Mouse (Mus musculus) brown adipose tissue, adult 24 weeks (tissue): ENCODE measurements around the gene Olfr323. TPM values are rescaled to one million over a fixed set of nuclear protein-coding genes. Genes with fewer than 3 reads are reported as not detected.

Source experiments
- H3K27ac ChIP-seq: fragments of 200-500 bp; replicated peaks from 2 replicates; pipeline ENCODE4 v1.5.1; 2012; ENCODE audit warnings: low read depth, mild to moderate bottlenecking, low read length
- H3K4me1 ChIP-seq: fragments of 200-500 bp; 2 replicates; pipeline ENCODE4 v1.6.1; 2012; ENCODE audit warnings: low read length, mixed read lengths; ENCODE audit not compliant: control insufficient read depth, insufficient read depth, insufficient read length
- H3K4me3 ChIP-seq: fragments of 200-500 bp; 2 replicates; pipeline ENCODE4 v1.5.1; 2012; ENCODE audit warnings: low read depth, mild to moderate bottlenecking, low read length, moderate library complexity; ENCODE audit not compliant: insufficient read depth
- polyA plus RNA-seq: library from polyadenylated mRNA; stranded (reverse); fragments of >200 nt; gene quantifications from 2 replicates; pipeline ENCODE4 v1.2.4, GENCODE M21; 2012; ENCODE audit not compliant: missing spikeins, insufficient read depth, insufficient read length

Olfr323 gene
- polyA plus RNA-seq, 1 experiment, result not detected

- H3K27ac ChIP-seq, result no peak within 1 kb of the TSS
These were observed 14.3 kb downstream of the Olfr323 start, which contains the start of gene 2210407C18Rik for GRCm38 (mm10) chr11:58615975-58616374. 2210407C18Rik (minus strand) TSS chr11:58616075.

GRCm38 (mm10) chr11:58614526-58614925 lies 15.8 kb downstream of the Olfr323 start:
- H3K4me1 ChIP-seq, result no peaks in the 10 kb centered on the region
- no peak overlapping the region for H3K4me3 ChIP-seq

More at GRCm38 (mm10) chr11:58615975-58616374, 14.3 kb downstream of the Olfr323 start, which contains the start of gene 2210407C18Rik:
- no peak within 1 kb of the TSS for H3K4me3 ChIP-seq
- no peaks in the 10 kb centered on the region for H3K4me1 ChIP-seq

GRCm38 (mm10) chr11:58613359-58613758 lies 16.9 kb downstream of the Olfr323 start:
- Histone ChIP-seq H3K27ac (no peak overlapping the region), H3K4me1 (no peaks in the 10 kb centered on the region), H3K4me3 (no peak overlapping the region)

More at GRCm38 (mm10) chr11:58614526-58614925, 15.8 kb downstream of the Olfr323 start:
- H3K27ac ChIP-seq, result no peak overlapping the region

- Histone ChIP-seq H3K4me3 (no peak overlapping the region), H3K4me1 (no peaks in the 10 kb centered on the region), H3K27ac (no peak overlapping the region)
These were observed 23.3 kb downstream of the Olfr323 start for GRCm38 (mm10) chr11:58607030-58607429.

- H3K4me3 ChIP-seq, result no peak overlapping the region
- H3K27ac ChIP-seq, result no peak overlapping the region
- H3K4me1 ChIP-seq, result no peaks in the 10 kb centered on the region
These were observed 24.0 kb downstream of the Olfr323 start for GRCm38 (mm10) chr11:58606177-58606919.

- Histone ChIP-seq H3K4me3 (no peak overlapping the region), H3K27ac (no peak overlapping the region), H3K4me1 (no peaks in the 10 kb centered on the region)
These were observed 25.1 kb downstream of the Olfr323 start for GRCm38 (mm10) chr11:58605228-58605627.

GRCm38 (mm10) chr11:58604688-58605087 lies 25.6 kb downstream of the Olfr323 start:
- Histone ChIP-seq H3K4me3 (no peak overlapping the region), H3K4me1 (no peaks in the 10 kb centered on the region), H3K27ac (no peak overlapping the region)

GRCm38 (mm10) chr11:58602800-58603560 lies 27.3 kb downstream of the Olfr323 start:
- H3K4me1 ChIP-seq, result no peaks in the 10 kb centered on the region
- H3K27ac ChIP-seq, result no peak overlapping the region
- H3K4me3 ChIP-seq, result no peak overlapping the region

GRCm38 (mm10) chr11:58602062-58602461 lies 28.2 kb downstream of the Olfr323 start:
- Histone ChIP-seq H3K4me1 (no peaks in the 10 kb centered on the region), H3K27ac (no peak overlapping the region), H3K4me3 (no peak overlapping the region)

- H3K27ac ChIP-seq, result no peak overlapping the region
- no peaks in the 10 kb centered on the region for H3K4me1 ChIP-seq
- H3K4me3 ChIP-seq, result no peak overlapping the region
These were observed 32.5 kb downstream of the Olfr323 start for GRCm38 (mm10) chr11:58597837-58598236.

GRCm38 (mm10) chr11:58594814-58595213 lies 35.5 kb downstream of the Olfr323 start, which contains the start of gene Olfr324:
Olfr324 (plus strand) TSS chr11:58595114.
- Histone ChIP-seq H3K27ac (no peak within 1 kb of the TSS), H3K4me1 (no peaks in the 10 kb centered on the region)

GRCm38 (mm10) chr11:58588620-58589250 lies 41.6 kb downstream of the Olfr323 start:
- H3K27ac ChIP-seq, result no peak overlapping the region
- H3K4me3 ChIP-seq, result no peak overlapping the region
- no peaks in the 10 kb centered on the region for H3K4me1 ChIP-seq

More at GRCm38 (mm10) chr11:58594814-58595213, 35.5 kb downstream of the Olfr323 start, which contains the start of gene Olfr324:
- H3K4me3 ChIP-seq, result no peak within 1 kb of the TSS

GRCm38 (mm10) chr11:58587898-58588348 lies 42.4 kb downstream of the Olfr323 start:
- no peak overlapping the region for H3K27ac ChIP-seq
- no peaks in the 10 kb centered on the region for H3K4me1 ChIP-seq

GRCm38 (mm10) chr11:58578636-58579035 lies 51.7 kb downstream of the Olfr323 start:
- Histone ChIP-seq H3K4me3 (no peak overlapping the region), H3K4me1 (no peaks in the 10 kb centered on the region)

More at GRCm38 (mm10) chr11:58587898-58588348, 42.4 kb downstream of the Olfr323 start:
- no peak overlapping the region for H3K4me3 ChIP-seq

GRCm38 (mm10) chr11:58577430-58577829 lies 52.9 kb downstream of the Olfr323 start, which contains the start of gene Olfr325:
Olfr325 (plus strand) TSS chr11:58577730.
- Histone ChIP-seq H3K27ac (no peak within 1 kb of the TSS), H3K4me3 (no peak within 1 kb of the TSS), H3K4me1 (no peaks in the 10 kb centered on the region)

More at GRCm38 (mm10) chr11:58578636-58579035, 51.7 kb downstream of the Olfr323 start:
- H3K27ac ChIP-seq, result no peak overlapping the region
